Mouse (Mus musculus): ENCODE results near the gene Gm11096. TPM values are rescaled to one million over a fixed set of nuclear protein-coding genes. Genes with fewer than 3 reads are reported as not detected.

The Gm11096 gene
- polyA plus RNA-seq, 1 experiment, result not detected

DNA sequence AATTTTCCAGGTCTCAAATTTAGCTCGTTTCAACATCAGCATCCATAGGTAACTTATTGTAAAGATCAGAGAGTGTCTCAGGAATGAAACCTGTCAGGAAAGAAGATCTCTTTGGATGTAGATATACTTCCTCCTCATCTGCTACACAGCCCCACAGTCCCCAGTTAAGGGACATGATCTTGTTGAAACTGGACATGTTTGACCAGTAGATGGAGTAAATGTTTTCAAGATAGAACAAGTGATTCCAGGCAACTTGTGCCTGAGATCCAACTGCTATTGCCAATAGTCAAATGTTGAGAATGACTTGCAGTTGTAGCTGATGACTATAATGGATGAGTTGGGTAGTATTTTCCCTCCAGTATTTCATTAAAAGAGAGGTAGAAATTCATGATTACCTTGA is 35.9 kb downstream of the Gm11096 start:
- no peaks in the 10 kb centered on the region for H3K27me3 ChIP-seq (replicated peaks)
- H3K9me3 ChIP-seq, result no peaks in the 10 kb centered on the region
- peaks cover 10% of the 10 kb centered on the region for H3K4me1 ChIP-seq
- H3K4me3 ChIP-seq (replicated peaks), result no peak overlapping the region
- no peaks in the 10 kb centered on the region for H3K36me3 ChIP-seq (replicated peaks; ENCODE audit: low read length)
- TF ChIP-seq FLI1 (IDR thresholded peaks at IDR 0.05; ENCODE audit: low read length) (no peak), GATA1 (IDR thresholded peaks at IDR 0.05; ENCODE audit: borderline replicate concordance, low read length) (no peak)

GRCm38 (mm10) chr17:81479807-81480206 is 38.2 kb downstream of the Gm11096 start:
- Histone ChIP-seq H3K9me3 (no peaks in the 10 kb centered on the region), H3K36me3 (replicated peaks; ENCODE audit: low read length) (no peaks in the 10 kb centered on the region), H3K4me3 (replicated peaks) (no peak overlapping the region), H3K4me1 (peaks cover 10% of the 10 kb centered on the region), H3K27me3 (replicated peaks) (no peaks in the 10 kb centered on the region)
- no peak for TF ChIP-seq FLI1 (IDR thresholded peaks at IDR 0.05; ENCODE audit: low read length)
- TF ChIP-seq GATA1 (IDR thresholded peaks at IDR 0.05; ENCODE audit: borderline replicate concordance, low read length), result no peak

- Histone ChIP-seq H3K9me3 (no peaks in the 10 kb centered on the region), H3K4me1 (peaks cover 10% of the 10 kb centered on the region), H3K36me3 (replicated peaks; ENCODE audit: low read length) (no peaks in the 10 kb centered on the region), H3K4me3 (replicated peaks) (no peak overlapping the region), H3K27me3 (replicated peaks) (no peaks in the 10 kb centered on the region)
- TF ChIP-seq GATA1 (IDR thresholded peaks at IDR 0.05; ENCODE audit: borderline replicate concordance, low read length), result no peak
- no peak for TF ChIP-seq FLI1 (IDR thresholded peaks at IDR 0.05; ENCODE audit: low read length)
Observed at GRCm38 (mm10) chr17:81480351-81481161, 39.0 kb downstream of the Gm11096 start.

DNA sequence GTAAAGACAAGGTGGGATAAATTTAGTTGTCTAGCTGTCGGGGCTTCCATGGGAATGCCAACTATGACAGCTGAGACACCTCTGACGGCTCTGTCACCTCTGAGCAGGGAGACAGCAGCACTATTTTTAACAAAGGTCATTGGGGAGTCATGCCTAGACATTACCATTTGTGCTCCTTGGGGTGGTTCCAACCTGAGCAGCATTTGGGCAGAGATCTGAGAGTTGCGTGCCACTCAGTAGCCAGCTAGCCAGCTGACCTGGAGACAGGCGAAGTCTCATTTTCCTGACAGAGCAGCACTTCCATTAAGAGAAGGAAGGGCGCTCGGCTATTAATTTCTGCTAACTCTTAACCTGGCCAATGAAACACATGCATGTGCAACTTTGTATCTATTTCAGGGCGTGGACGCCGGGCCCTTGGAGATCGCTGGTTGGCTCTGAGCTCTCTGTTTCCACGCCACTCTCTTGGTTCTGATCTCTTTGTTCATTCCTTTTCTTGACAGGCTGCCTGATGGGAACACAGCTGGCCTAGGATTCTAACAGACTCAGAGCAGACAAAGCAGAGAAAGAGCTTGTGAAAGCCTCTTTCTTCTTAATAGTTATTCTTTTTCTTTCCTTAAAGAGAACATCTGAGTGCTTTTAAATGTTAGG is 40.4 kb downstream of the Gm11096 start:
- H3K36me3 ChIP-seq (replicated peaks; ENCODE audit: low read length), result no peaks in the 10 kb centered on the region
- H3K4me3 ChIP-seq (replicated peaks), result no peak overlapping the region
- peaks cover 10% of the 10 kb centered on the region for H3K4me1 ChIP-seq
- TF ChIP-seq GATA1 (IDR thresholded peaks at IDR 0.05; ENCODE audit: borderline replicate concordance, low read length) (no peak), FLI1 (IDR thresholded peaks at IDR 0.05; ENCODE audit: low read length) (no peak)
- no peaks in the 10 kb centered on the region for H3K9me3 ChIP-seq
- no peaks in the 10 kb centered on the region for H3K27me3 ChIP-seq (replicated peaks)

- H3K9me3 ChIP-seq, result no peaks in the 10 kb centered on the region
- H3K36me3 ChIP-seq (replicated peaks; ENCODE audit: low read length), result no peaks in the 10 kb centered on the region
- no peaks in the 10 kb centered on the region for H3K27me3 ChIP-seq (replicated peaks)
- no peak overlapping the region for H3K4me3 ChIP-seq (replicated peaks)
- no peaks in the 10 kb centered on the region for H3K4me1 ChIP-seq
- TF ChIP-seq FLI1 (IDR thresholded peaks at IDR 0.05; ENCODE audit: low read length) (no peak), GATA1 (IDR thresholded peaks at IDR 0.05; ENCODE audit: borderline replicate concordance, low read length) (no peak)
Observed at GRCm38 (mm10) chr17:81486388-81486787, 44.8 kb downstream of the Gm11096 start.
